Mouse (Mus musculus): ENCODE measurements at regions not wholly inside any gene's neighbourhood (a gene's known extent, or its start where the extent isn't known, plus 50 kb on each side); places are given as distances from the start of the nearest gene placed in this dataset.
A peak's percentile ranks its signal among the peaks of the same experiment; 100 is the strongest.

- no peaks in the 10 kb centered on the region for H3K9me3 ChIP-seq
- H3K36me3 ChIP-seq (replicated peaks; ENCODE audit: low read length): no peaks in the 10 kb centered on the region
- no peaks in the 10 kb centered on the region for H3K27me3 ChIP-seq (replicated peaks)
- H3K4me1 ChIP-seq: no peaks in the 10 kb centered on the region
- H3K4me3 ChIP-seq (replicated peaks): no peak overlapping the region
- TF ChIP-seq FLI1 (IDR thresholded peaks at IDR 0.05; ENCODE audit: low read length): no peak
- TF ChIP-seq GATA1 (IDR thresholded peaks at IDR 0.05; ENCODE audit: borderline replicate concordance, low read length): no peak
These were observed 169.2 kb downstream of the Foxa2 start for GRCm38 (mm10) chr2:147877543-147877904.

DNA sequence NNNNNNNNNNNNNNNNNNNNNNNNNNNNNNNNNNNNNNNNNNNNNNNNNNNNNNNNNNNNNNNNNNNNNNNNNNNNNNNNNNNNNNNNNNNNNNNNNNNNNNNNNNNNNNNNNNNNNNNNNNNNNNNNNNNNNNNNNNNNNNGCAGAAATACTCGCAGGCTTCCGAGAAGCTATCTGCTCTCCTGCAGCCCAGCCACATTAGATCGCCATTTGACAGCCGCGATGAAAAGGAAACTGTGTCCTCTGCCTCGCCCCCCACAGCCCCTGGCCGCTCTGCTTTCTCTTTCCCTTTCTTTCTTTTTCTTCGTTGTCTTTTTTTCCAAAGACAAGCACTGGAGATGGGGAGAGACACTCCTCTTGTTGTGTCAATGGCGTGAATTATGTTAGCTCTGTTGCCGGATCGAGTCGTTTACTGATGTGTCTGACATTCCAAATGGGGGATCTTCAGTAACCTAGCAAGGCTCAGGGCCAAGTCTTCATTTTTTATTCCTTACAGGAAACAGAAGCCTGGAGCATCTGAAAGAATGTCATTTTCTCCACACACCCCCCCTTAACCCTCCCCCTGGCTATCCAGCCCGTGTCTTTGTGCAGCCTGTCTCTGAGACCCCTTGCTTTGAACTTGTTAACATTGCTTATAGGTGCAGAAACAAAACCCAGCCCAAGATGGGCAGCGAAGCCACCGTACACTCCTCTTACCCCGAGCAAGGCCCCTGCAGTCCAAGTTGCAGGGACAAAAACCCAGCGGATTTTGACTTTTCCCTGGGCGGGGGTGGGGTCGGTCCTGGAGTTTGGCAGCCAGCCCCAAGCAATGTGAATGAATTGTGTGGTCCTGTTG is 169.8 kb downstream of the Foxa2 start:
- no peak for TF ChIP-seq FLI1 (IDR thresholded peaks at IDR 0.05; ENCODE audit: low read length)
- H3K36me3 ChIP-seq (replicated peaks; ENCODE audit: low read length): no peaks in the 10 kb centered on the region
- H3K4me3 ChIP-seq (replicated peaks): peak overlapping the region; percentile 76

GRCm38 (mm10) chr2:147872972-147873371 is 173.8 kb downstream of the Foxa2 start:
- H3K9me3 ChIP-seq: no peaks in the 10 kb centered on the region
- H3K27me3 ChIP-seq (replicated peaks): no peaks in the 10 kb centered on the region
- TF ChIP-seq FLI1 (IDR thresholded peaks at IDR 0.05; ENCODE audit: low read length): no peak
- TF ChIP-seq GATA1 (IDR thresholded peaks at IDR 0.05; ENCODE audit: borderline replicate concordance, low read length): no peak
- no peaks in the 10 kb centered on the region for H3K36me3 ChIP-seq (replicated peaks; ENCODE audit: low read length)
- no peaks in the 10 kb centered on the region for H3K4me1 ChIP-seq
- H3K4me3 ChIP-seq (replicated peaks): no peak overlapping the region

More for the DNA sequence above, 169.8 kb downstream of the Foxa2 start:
- no peaks in the 10 kb centered on the region for H3K4me1 ChIP-seq
- no peaks in the 10 kb centered on the region for H3K9me3 ChIP-seq
- H3K27me3 ChIP-seq (replicated peaks): no peaks in the 10 kb centered on the region

DNA sequence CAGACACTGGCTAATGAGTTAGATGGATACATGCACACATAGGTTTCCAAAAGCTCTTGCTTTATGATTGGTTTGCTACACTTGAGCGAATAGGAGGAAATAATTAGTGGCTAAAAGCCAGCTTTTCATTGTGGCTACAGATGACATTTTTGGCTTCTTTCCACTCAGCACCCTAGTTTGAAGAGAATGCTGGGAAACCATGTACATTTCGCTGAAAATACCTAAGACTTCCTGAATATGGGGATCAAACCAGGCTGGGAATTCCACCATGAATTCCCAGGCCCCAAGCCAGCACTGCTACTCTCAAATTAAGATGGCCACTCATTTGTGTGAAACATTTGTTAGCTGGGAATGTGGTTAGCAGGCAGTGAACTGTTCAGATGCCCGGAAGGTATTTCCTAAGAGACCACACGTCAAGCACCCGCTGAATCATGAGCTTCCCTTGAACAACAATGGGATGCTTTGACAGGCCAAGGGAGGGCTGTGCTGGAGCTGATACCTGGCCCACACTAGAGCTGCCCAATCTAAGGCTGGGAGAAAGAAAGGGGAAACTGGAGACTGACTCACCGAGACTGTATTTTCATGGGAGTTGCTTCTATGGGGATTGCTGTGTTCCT is 195.5 kb downstream of the Foxa2 start:
- H3K36me3 ChIP-seq (replicated peaks; ENCODE audit: low read length): no peaks in the 10 kb centered on the region
- no peaks in the 10 kb centered on the region for H3K4me1 ChIP-seq
- TF ChIP-seq GATA1 (IDR thresholded peaks at IDR 0.05; ENCODE audit: borderline replicate concordance, low read length) (no peak), FLI1 (IDR thresholded peaks at IDR 0.05; ENCODE audit: low read length) (no peak)
- H3K27me3 ChIP-seq (replicated peaks): no peaks in the 10 kb centered on the region
- no peaks in the 10 kb centered on the region for H3K9me3 ChIP-seq
- H3K4me3 ChIP-seq (replicated peaks): no peak overlapping the region

DNA sequence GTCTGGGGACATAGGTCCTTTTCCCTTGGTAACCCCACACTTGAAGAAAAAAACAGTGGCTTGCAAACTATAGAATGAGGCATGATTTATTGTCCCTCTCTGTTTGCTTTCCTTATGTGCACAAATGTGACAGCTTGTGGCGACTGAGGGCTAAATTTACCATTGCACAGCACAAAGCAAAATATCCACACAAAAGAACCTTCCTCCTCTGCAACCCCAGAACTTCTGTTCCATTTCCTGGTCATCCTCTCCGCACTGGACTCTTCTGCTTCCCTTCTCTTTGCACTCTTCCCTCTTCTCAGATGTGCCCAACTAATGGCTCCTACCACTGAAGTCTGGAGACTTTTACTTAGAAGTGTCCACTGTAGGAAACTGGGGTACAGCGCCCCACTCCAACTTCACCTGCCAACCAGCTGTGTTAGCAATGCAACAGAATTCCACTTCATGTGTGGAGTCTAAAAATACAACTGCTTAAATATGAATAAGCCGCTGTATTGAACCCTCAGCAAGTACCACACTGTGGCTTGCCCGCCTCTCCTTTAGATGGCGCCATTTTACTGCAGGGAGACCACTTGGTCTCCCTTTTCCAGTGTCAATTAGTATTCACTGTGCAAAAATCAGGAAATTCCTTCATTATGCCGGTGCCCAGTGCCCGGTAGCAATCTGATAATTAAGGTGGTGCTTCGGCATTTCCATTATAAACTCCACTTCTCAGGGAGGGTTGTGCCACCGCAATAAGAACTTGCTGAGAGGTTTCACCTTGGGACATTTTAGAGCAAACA is 199.6 kb downstream of the Foxa2 start:
- TF ChIP-seq FLI1 (IDR thresholded peaks at IDR 0.05; ENCODE audit: low read length) (no peak), GATA1 (IDR thresholded peaks at IDR 0.05; ENCODE audit: borderline replicate concordance, low read length) (no peak)
- no peaks in the 10 kb centered on the region for H3K9me3 ChIP-seq
- H3K27me3 ChIP-seq (replicated peaks): no peaks in the 10 kb centered on the region
- H3K4me1 ChIP-seq: no peaks in the 10 kb centered on the region
- no peak overlapping the region for H3K4me3 ChIP-seq (replicated peaks)
- no peaks in the 10 kb centered on the region for H3K36me3 ChIP-seq (replicated peaks; ENCODE audit: low read length)

DNA sequence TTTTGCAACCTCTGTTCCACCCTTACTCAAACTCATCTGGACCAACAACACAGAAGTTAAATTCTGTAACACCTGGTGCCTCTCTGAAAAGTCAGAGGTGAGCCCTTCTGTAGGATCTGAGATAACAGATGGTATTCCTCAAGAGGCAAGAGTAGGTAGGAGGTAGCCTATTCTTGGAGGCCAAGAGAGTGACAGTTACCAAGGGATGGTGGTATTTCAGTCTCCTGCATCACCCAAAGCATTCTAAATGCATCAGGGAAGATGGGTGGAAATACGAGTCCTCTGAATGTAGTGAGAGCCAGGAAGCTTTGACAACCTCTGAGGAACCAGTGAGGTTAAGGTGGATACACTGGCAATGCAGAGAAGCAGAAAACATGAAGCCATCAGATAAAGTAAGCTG is 201.5 kb downstream of the Foxa2 start:
- H3K27me3 ChIP-seq (replicated peaks): no peaks in the 10 kb centered on the region
- TF ChIP-seq GATA1 (IDR thresholded peaks at IDR 0.05; ENCODE audit: borderline replicate concordance, low read length) (no peak), FLI1 (IDR thresholded peaks at IDR 0.05; ENCODE audit: low read length) (no peak)
- no peaks in the 10 kb centered on the region for H3K36me3 ChIP-seq (replicated peaks; ENCODE audit: low read length)
- H3K4me1 ChIP-seq: no peaks in the 10 kb centered on the region
- no peaks in the 10 kb centered on the region for H3K9me3 ChIP-seq
- no peak overlapping the region for H3K4me3 ChIP-seq (replicated peaks)

DNA sequence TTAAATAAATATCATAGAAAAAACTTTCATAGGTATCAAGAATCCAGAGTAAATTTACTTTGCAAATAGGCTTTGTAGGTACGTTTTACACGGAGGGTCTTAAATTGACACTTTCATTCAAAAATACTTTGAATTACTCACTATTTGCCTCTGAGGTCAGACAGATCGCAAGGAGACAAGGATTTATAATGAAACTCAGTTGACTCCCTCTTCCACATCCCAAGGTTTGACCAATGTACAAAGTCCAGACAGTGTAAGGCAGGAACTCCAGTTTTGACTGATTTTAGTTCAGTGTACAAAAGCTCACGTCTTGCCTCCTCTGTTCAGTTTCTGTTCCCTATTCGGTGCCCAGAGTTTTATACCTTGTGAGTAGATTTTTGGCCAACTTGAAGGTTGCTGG is 205.8 kb downstream of the Foxa2 start:
- Histone ChIP-seq H3K9me3 (no peaks in the 10 kb centered on the region), H3K4me1 (no peaks in the 10 kb centered on the region), H3K36me3 (replicated peaks; ENCODE audit: low read length) (no peaks in the 10 kb centered on the region), H3K27me3 (replicated peaks) (no peaks in the 10 kb centered on the region), H3K4me3 (replicated peaks) (no peak overlapping the region)
- TF ChIP-seq FLI1 (IDR thresholded peaks at IDR 0.05; ENCODE audit: low read length) (no peak), GATA1 (IDR thresholded peaks at IDR 0.05; ENCODE audit: borderline replicate concordance, low read length) (no peak)

DNA sequence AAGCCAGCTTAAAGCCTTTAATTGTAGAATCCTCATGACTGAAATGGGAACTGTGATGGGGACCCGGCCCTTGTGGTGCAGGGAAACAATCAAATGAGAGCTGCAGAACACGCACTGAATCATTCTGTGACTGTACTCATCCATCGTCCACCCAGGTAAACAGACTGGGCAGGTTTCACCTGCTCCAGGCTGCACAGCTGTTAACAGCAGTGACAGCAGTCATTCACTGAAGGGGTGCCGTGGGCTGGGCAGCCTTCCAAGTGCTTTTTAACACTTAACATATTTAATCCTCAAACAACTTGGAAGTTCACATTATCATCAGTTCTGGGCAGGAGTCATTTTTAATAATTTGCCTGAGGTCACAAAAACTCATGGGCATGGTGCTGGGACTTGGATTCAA is 208.2 kb downstream of the Foxa2 start:
- no peaks in the 10 kb centered on the region for H3K36me3 ChIP-seq (replicated peaks; ENCODE audit: low read length)
- no peaks in the 10 kb centered on the region for H3K4me1 ChIP-seq
- no peaks in the 10 kb centered on the region for H3K27me3 ChIP-seq (replicated peaks)
- TF ChIP-seq FLI1 (IDR thresholded peaks at IDR 0.05; ENCODE audit: low read length) (no peak), GATA1 (IDR thresholded peaks at IDR 0.05; ENCODE audit: borderline replicate concordance, low read length) (no peak)
- no peak overlapping the region for H3K4me3 ChIP-seq (replicated peaks)
- no peaks in the 10 kb centered on the region for H3K9me3 ChIP-seq

DNA sequence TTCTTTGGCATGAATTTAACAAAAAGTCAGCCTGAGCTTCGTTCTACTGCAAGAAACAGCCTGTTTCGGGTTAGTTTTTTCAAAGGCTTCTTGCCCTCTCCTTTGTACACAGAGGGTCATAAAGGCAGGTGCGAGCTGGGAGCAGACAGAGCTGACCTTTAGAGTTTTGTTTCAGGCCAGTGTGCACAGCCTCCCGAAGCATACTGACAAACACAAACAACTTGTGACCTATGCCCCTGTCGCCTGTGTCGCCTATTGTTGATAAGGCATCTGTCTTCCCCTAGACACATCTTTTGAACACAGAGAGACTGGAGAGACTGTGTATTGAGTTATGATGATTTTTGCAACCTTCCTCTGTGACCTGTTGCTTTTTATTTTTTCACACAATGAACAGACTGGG is 216.2 kb downstream of the Foxa2 start:
- no peak for TF ChIP-seq GATA1 (IDR thresholded peaks at IDR 0.05; ENCODE audit: borderline replicate concordance, low read length)
- no peaks in the 10 kb centered on the region for H3K36me3 ChIP-seq (replicated peaks; ENCODE audit: low read length)
- no peaks in the 10 kb centered on the region for H3K4me1 ChIP-seq
- no peaks in the 10 kb centered on the region for H3K9me3 ChIP-seq
- no peaks in the 10 kb centered on the region for H3K27me3 ChIP-seq (replicated peaks)
- H3K4me3 ChIP-seq (replicated peaks): no peak overlapping the region

- H3K9me3 ChIP-seq: no peaks in the 10 kb centered on the region
These were observed 229.8 kb downstream of the Foxa2 start for GRCm38 (mm10) chr2:147816951-147817350.

More at GRCm38 (mm10) chr2:147816951-147817350, 229.8 kb downstream of the Foxa2 start:
- no peaks in the 10 kb centered on the region for H3K4me1 ChIP-seq
- H3K36me3 ChIP-seq (replicated peaks; ENCODE audit: low read length): no peaks in the 10 kb centered on the region
- TF ChIP-seq FLI1 (IDR thresholded peaks at IDR 0.05; ENCODE audit: low read length) (no peak), GATA1 (IDR thresholded peaks at IDR 0.05; ENCODE audit: borderline replicate concordance, low read length) (no peak)
- H3K27me3 ChIP-seq (replicated peaks): no peaks in the 10 kb centered on the region
- no peak overlapping the region for H3K4me3 ChIP-seq (replicated peaks)
